Mouse (Mus musculus): ENCODE measurements around the gene Ankrd17.

Ankrd17 gene

GRCm38 (mm10) chr5:90224730-90225129, 141.6 kb downstream of the Ankrd17 start:
- no peak for ATAC-seq (ENCODE audit: insufficient number of reproducible peaks, low FRiP score, low TSS enrichment)

GRCm38 (mm10) chr5:90223534-90224381, 142.6 kb downstream of the Ankrd17 start, which contains the start of gene Cox18:
Gene Cox18, minus strand, starts transcription at chr5:90224001.
- ATAC-seq (ENCODE audit: insufficient number of reproducible peaks, low FRiP score, low TSS enrichment): peak; percentile 97

- ATAC-seq (ENCODE audit: insufficient number of reproducible peaks, low FRiP score, low TSS enrichment): no peak
These were observed 143.4 kb downstream of the Ankrd17 start for GRCm38 (mm10) chr5:90222937-90223336.

- no peak for ATAC-seq (ENCODE audit: insufficient number of reproducible peaks, low FRiP score, low TSS enrichment)
These were observed 148.6 kb downstream of the Ankrd17 start for GRCm38 (mm10) chr5:90217791-90218190.

GRCm38 (mm10) chr5:90217226-90217625, 149.2 kb downstream of the Ankrd17 start:
- ATAC-seq (ENCODE audit: insufficient number of reproducible peaks, low FRiP score, low TSS enrichment): no peak

GRCm38 (mm10) chr5:90213356-90213755, 153.0 kb downstream of the Ankrd17 start:
- no peak for ATAC-seq (ENCODE audit: insufficient number of reproducible peaks, low FRiP score, low TSS enrichment)

GRCm38 (mm10) chr5:90203168-90203567, 163.2 kb downstream of the Ankrd17 start:
- no peak for ATAC-seq (ENCODE audit: insufficient number of reproducible peaks, low FRiP score, low TSS enrichment)

GRCm38 (mm10) chr5:90202447-90203117, 163.8 kb downstream of the Ankrd17 start:
- ATAC-seq (ENCODE audit: insufficient number of reproducible peaks, low FRiP score, low TSS enrichment): no peak

- ATAC-seq (ENCODE audit: insufficient number of reproducible peaks, low FRiP score, low TSS enrichment): no peak
These were observed 166.3 kb downstream of the Ankrd17 start for GRCm38 (mm10) chr5:90199922-90200632.

- ATAC-seq (ENCODE audit: insufficient number of reproducible peaks, low FRiP score, low TSS enrichment): 0 out of 2 replicates have a peak, but pooled peaks have one; percentile 49
These were observed 171.5 kb downstream of the Ankrd17 start for GRCm38 (mm10) chr5:90194831-90195230.

GRCm38 (mm10) chr5:90182782-90183181, 183.6 kb downstream of the Ankrd17 start:
- ATAC-seq (ENCODE audit: insufficient number of reproducible peaks, low FRiP score, low TSS enrichment): no peak

- no peak for ATAC-seq (ENCODE audit: insufficient number of reproducible peaks, low FRiP score, low TSS enrichment)
These were observed 187.3 kb downstream of the Ankrd17 start for GRCm38 (mm10) chr5:90179094-90179493.

- no peak for ATAC-seq (ENCODE audit: insufficient number of reproducible peaks, low FRiP score, low TSS enrichment)
These were observed 188.3 kb downstream of the Ankrd17 start for GRCm38 (mm10) chr5:90178116-90178515.
